Mouse (Mus musculus): ENCODE data around the gene Praf2. TPM values are rescaled to one million over a fixed set of nuclear protein-coding genes. Genes with fewer than 3 reads are reported as not detected.
A peak's percentile ranks its signal among the peaks of the same experiment; 100 is the strongest.
"Not testable (repeated sequence)": the region's sequence is repeated elsewhere in the genome, so short reads cannot be mapped to it uniquely, and the experiment has no call there.

The Praf2 gene
- polyA plus RNA-seq, 1 experiment from 2014 or later: 60.3 TPM

GRCm38 (mm10) chrX:7716058-7716457 lies 12.2 kb upstream of the Praf2 start:
- H3K4me3 ChIP-seq (replicated peaks); H3K4me1 ChIP-seq (replicated peaks); H3K9me3 ChIP-seq; H3K27me3 ChIP-seq (replicated peaks); ATAC-seq; H3K4me2 ChIP-seq (replicated peaks); H3K36me3 ChIP-seq; H3K9ac ChIP-seq; H3K27ac ChIP-seq: not testable (repeated sequence)
- WGBS: 33% methylated on average over 1 of the region's 1 CpGs

DNA sequence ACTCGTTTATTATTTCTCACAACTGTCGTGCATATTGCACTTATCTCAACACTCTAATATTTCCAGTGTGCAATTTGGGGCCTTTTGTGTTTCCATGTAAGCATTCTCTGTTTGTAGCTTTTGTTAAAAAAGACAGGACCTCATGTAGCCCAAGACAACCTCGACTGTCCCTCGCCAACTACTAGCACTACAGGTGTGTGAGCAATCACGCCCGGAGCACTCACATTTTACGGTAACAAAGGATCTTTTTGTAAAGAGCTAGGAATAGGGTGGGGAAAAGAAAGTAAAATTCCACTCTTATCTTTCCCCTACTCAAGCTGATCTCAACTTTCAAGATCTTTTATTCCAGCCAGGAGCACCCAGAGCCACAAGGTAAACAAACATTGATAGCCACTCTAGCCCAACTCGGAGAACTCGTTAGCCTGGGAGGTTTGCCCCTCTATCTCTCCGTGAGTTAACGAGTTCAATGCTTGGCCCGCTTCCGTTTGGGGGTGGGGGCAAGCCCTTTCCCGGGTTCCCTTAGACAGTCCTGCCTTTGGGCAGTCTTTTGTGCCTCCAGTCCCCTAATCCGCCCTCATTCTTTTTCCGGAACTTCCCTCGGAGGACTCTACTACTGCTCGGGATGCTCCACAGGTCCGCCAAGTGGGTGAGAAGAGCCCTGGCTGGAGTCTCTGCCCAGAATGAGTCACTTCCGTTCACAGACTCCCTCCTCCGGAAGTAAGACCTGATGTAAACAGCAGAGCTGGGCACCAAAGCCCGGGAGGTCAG lies 6.5 kb upstream of the Praf2 start, which contains the start of gene Gm45208:
Gm45208 (plus strand) TSS at position 732 of the 768 bp plus-strand sequence.
- H3K27me3 ChIP-seq (replicated peaks): no peaks in the 10 kb centered on the region
- WGBS: 19% methylated on average over 22 of the region's 22 CpGs
- H3K4me3 ChIP-seq (replicated peaks): peak within 1 kb of the TSS; percentile 52
- no peaks in the 10 kb centered on the region for H3K4me1 ChIP-seq (replicated peaks)
- peaks cover 2% of the 10 kb centered on the region; the same call in 1 of the 2 replicates for H3K36me3 ChIP-seq
- H3K27ac ChIP-seq: peak within 1 kb of the TSS; percentile 84
- H3K9ac ChIP-seq: peak within 1 kb of the TSS; percentile 51
- H3K9me3 ChIP-seq: no peaks in the 10 kb centered on the region
- peak; percentile 96 for ATAC-seq
- H3K4me2 ChIP-seq (replicated peaks): peak within 1 kb of the TSS; percentile 61

GRCm38 (mm10) chrX:7722282-7722611 lies 6.0 kb upstream of the Praf2 start:
- WGBS: 25% methylated on average over 11 of the region's 11 CpGs
- Histone ChIP-seq H3K27ac (peak overlapping the region; percentile 84), H3K4me3 (replicated peaks) (peak overlapping the region; percentile 52), H3K9me3 (no peaks in the 10 kb centered on the region), H3K4me2 (replicated peaks) (peak overlapping the region; percentile 61), H3K36me3 (peaks cover 2% of the 10 kb centered on the region; the same call in 1 of the 2 replicates), H3K27me3 (replicated peaks) (no peaks in the 10 kb centered on the region), H3K9ac (peak overlapping the region; percentile 51), H3K4me1 (replicated peaks) (no peaks in the 10 kb centered on the region)
- peak; percentile 41; the same call in 1 of the 2 replicates for ATAC-seq

GRCm38 (mm10) chrX:7722691-7723090 lies 5.5 kb upstream of the Praf2 start:
- peaks cover 2% of the 10 kb centered on the region; the same call in 1 of the 2 replicates for H3K36me3 ChIP-seq
- no peak for ATAC-seq
- H3K27me3 ChIP-seq (replicated peaks): no peaks in the 10 kb centered on the region
- 17% methylated on average over 4 of the region's 4 CpGs for WGBS
- H3K9me3 ChIP-seq: no peaks in the 10 kb centered on the region
- H3K4me2 ChIP-seq (replicated peaks): peak overlapping the region; percentile 61
- H3K27ac ChIP-seq: no peak overlapping the region
- 0 out of 2 replicates have a peak, but pooled peaks cover 1% of the 10 kb centered on the region for H3K4me1 ChIP-seq (replicated peaks)
- peak overlapping the region; percentile 51 for H3K9ac ChIP-seq
- H3K4me3 ChIP-seq (replicated peaks): peak overlapping the region; percentile 52

DNA sequence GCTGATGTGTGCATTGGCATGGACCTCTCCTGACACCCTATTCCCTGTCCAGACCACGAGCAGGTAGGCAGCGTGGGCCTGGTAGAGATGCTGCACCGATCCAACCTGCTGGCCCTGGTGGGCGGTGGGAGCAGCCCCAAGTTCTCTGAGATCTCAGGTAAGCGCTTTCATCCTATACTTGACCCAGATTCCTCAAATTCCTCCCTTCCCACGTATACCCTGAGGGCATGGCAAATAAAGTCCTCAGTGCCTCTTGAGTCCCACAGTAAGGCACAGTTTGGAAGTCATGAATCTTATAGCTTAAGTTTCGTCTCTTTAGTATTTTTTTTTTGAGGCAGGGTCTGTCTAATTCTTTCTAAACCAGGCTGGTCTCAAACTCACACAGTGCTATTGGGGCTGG lies 4.1 kb upstream of the Praf2 start:
- Histone ChIP-seq H3K36me3 (peaks cover 2% of the 10 kb centered on the region; the same call in 1 of the 2 replicates), H3K4me1 (replicated peaks) (0 out of 2 replicates have a peak, but pooled peaks cover 3% of the 10 kb centered on the region), H3K27me3 (replicated peaks) (no peaks in the 10 kb centered on the region), H3K9ac (no peak overlapping the region), H3K27ac (no peak overlapping the region), H3K9me3 (no peaks in the 10 kb centered on the region), H3K4me3 (replicated peaks) (no peak overlapping the region), H3K4me2 (replicated peaks) (no peak overlapping the region)
- no peak for ATAC-seq
- 83% methylated on average over 7 of the region's 7 CpGs for WGBS

- H3K9me3 ChIP-seq: no peaks in the 10 kb centered on the region
- WGBS: 86% methylated on average over 12 of the region's 12 CpGs
- no peak overlapping the region for H3K9ac ChIP-seq
- H3K27me3 ChIP-seq (replicated peaks): no peaks in the 10 kb centered on the region
- 0 out of 2 replicates have a peak, but pooled peaks cover 3% of the 10 kb centered on the region for H3K4me1 ChIP-seq (replicated peaks)
- peaks cover 2% of the 10 kb centered on the region; the same call in 1 of the 2 replicates for H3K36me3 ChIP-seq
- no peak overlapping the region for H3K27ac ChIP-seq
- no peak overlapping the region for H3K4me2 ChIP-seq (replicated peaks)
- H3K4me3 ChIP-seq (replicated peaks): no peak overlapping the region
- no peak for ATAC-seq
These were observed 2.4 kb upstream of the Praf2 start for GRCm38 (mm10) chrX:7725841-7726240.

DNA sequence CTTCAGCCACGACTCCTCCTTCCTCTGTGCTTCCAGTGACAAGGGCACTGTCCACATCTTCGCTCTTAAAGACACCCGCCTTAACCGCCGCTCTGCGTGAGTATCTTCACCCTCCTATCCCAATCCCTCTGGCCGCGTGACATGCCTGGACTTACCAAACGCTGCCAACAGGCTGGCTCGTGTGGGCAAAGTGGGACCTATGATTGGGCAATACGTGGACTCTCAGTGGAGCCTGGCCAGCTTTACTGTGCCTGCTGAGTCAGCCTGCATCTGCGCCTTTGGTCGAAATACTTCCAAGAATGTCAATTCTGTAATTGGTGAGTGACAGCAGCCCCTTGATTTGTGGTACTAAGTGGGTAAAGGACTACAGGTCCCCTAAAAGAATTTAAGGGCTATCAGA lies 1.1 kb upstream of the Praf2 start:
- H3K4me3 ChIP-seq (replicated peaks): no peak overlapping the region
- H3K4me2 ChIP-seq (replicated peaks): no peak overlapping the region
- WGBS: 92% methylated on average over 13 of the region's 13 CpGs
- H3K4me1 ChIP-seq (replicated peaks): 0 out of 2 replicates have a peak, but pooled peaks cover 3% of the 10 kb centered on the region
- no peak for ATAC-seq
- H3K36me3 ChIP-seq: peaks cover 2% of the 10 kb centered on the region; the same call in 1 of the 2 replicates
- H3K27me3 ChIP-seq (replicated peaks): no peaks in the 10 kb centered on the region
- H3K27ac ChIP-seq: no peak overlapping the region
- no peak overlapping the region for H3K9ac ChIP-seq
- H3K9me3 ChIP-seq: no peaks in the 10 kb centered on the region

DNA sequence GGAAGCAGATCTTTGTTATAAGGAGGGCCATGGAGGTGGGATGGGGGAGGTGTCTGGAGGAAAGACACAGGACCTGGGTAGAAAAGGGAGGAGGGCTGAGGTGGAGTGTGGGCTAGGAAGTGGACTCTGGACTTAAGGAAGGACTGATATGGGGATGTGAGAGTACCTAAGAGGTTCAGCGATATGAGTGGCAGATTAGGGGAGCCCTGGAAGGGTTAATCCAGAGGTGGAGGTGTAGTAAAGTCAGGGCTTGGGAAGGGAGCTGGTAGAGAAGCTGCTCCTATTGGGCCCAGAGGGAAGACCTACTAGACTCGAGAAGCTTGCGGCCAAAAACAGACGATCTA lies 655 bp downstream of the Praf2 start:
- WGBS: 16% methylated on average over 4 of the region's 4 CpGs

DNA sequence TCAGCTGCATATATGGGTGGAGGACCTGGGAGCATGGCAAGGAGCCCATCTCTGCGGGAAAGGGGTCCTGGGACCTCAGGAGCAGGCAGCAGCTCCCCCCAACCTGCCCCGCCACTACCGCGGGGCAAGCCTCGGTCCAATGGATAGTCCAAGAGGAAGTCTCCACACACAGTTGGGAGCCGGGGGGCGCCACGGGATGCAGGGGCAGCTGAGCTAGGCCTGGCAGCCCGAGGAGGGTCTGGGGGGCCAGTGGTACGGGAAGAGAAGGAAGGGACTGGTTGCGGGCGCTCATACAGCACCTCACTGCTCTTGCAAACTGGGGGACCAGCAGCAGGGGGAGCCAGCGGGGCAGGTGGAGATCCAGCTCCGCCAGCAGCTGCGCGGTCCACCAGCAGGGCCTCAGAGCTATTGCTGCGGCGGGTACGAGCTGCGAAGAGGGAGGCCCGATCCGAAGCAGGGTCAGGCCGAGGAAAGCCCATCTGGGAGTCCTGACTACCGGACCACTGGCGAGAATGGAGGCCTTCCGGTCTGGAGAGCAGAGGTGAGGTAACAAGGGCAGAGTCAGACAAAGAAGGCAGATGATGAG lies 5.4 kb downstream of the Praf2 start:
- Histone ChIP-seq H3K27ac (no peak overlapping the region), H3K4me1 (replicated peaks) (no peaks in the 10 kb centered on the region), H3K9me3 (no peaks in the 10 kb centered on the region), H3K36me3 (no peaks in the 10 kb centered on the region), H3K9ac (no peak overlapping the region), H3K4me2 (replicated peaks) (no peak overlapping the region), H3K4me3 (replicated peaks) (no peak overlapping the region), H3K27me3 (replicated peaks) (no peaks in the 10 kb centered on the region)
- peak; percentile 28; the same call in 1 of the 2 replicates for ATAC-seq
- WGBS: 33% methylated on average over 25 of the region's 26 CpGs

More for the DNA sequence above, 655 bp downstream of the Praf2 start:
- Histone ChIP-seq H3K27me3 (replicated peaks) (no peaks in the 10 kb centered on the region), H3K9ac (peak overlapping the region; percentile 39), H3K4me2 (replicated peaks) (peak overlapping the region; percentile 52), H3K9me3 (no peaks in the 10 kb centered on the region), H3K4me3 (replicated peaks) (peak overlapping the region; percentile 49), H3K4me1 (replicated peaks) (0 out of 2 replicates have a peak, but pooled peaks cover 3% of the 10 kb centered on the region), H3K27ac (no peak overlapping the region), H3K36me3 (peaks cover 2% of the 10 kb centered on the region; the same call in 1 of the 2 replicates)
- peak; percentile 53 for ATAC-seq

- H3K9me3 ChIP-seq: no peaks in the 10 kb centered on the region
- peak; percentile 84 for ATAC-seq
- WGBS: 64% methylated on average over 14 of the region's 14 CpGs
- peak overlapping the region; percentile 40; the same call in 1 of the 2 replicates for H3K27ac ChIP-seq
- no peaks in the 10 kb centered on the region for H3K36me3 ChIP-seq
- H3K9ac ChIP-seq: no peak overlapping the region
- peak overlapping the region; percentile 19; the same call in 1 of the 2 replicates for H3K4me2 ChIP-seq (replicated peaks)
- no peaks in the 10 kb centered on the region for H3K27me3 ChIP-seq (replicated peaks)
- H3K4me1 ChIP-seq (replicated peaks): no peaks in the 10 kb centered on the region
- H3K4me3 ChIP-seq (replicated peaks): no peak overlapping the region
These were observed 11.3 kb downstream of the Praf2 start for GRCm38 (mm10) chrX:7739336-7740081.

- H3K4me2 ChIP-seq (replicated peaks): 0 out of 2 replicates have a peak overlapping the region, but pooled peaks have one; percentile 9
- no peaks in the 10 kb centered on the region for H3K36me3 ChIP-seq
- H3K4me3 ChIP-seq (replicated peaks): no peak overlapping the region
- H3K27me3 ChIP-seq (replicated peaks): no peaks in the 10 kb centered on the region
- peak; percentile 73 for ATAC-seq
- H3K4me1 ChIP-seq (replicated peaks): no peaks in the 10 kb centered on the region
- WGBS: 49% methylated on average over 10 of the region's 10 CpGs
- H3K9me3 ChIP-seq: no peaks in the 10 kb centered on the region
- no peak overlapping the region for H3K9ac ChIP-seq
- H3K27ac ChIP-seq: peak overlapping the region; percentile 44; the same call in 1 of the 2 replicates
These were observed 12.0 kb downstream of the Praf2 start for GRCm38 (mm10) chrX:7740082-7740819.

All from intestine, embryonic 15.5 days (tissue).